Mouse (Mus musculus) splenic B cell, adult 2 months (primary cell): Measurements from ENCODE around the gene Rhbdd1.

Experiments
- DNase-seq: peaks from one replicate; pipeline ENCODE4 v3.0.0-alpha.2; 2011; ENCODE audit warnings: low read depth, low spot score
- H3K27me3 ChIP-seq: 2 replicates; pipeline ENCODE4 v1.6.1; 2012; ENCODE audit warnings: mild to moderate bottlenecking, low read length, moderate library complexity, mixed read lengths; ENCODE audit not compliant: control insufficient read depth, poor library complexity, insufficient read depth, severe bottlenecking
- H3K36me3 ChIP-seq: 2 replicates; pipeline ENCODE4 v1.6.1; 2012; ENCODE audit warnings: mild to moderate bottlenecking, low read length, moderate library complexity, mixed read lengths; ENCODE audit not compliant: control insufficient read depth, poor library complexity, insufficient read depth, severe bottlenecking

The Rhbdd1 gene

GRCm38 (mm10) chr1:82364468-82364867 lies 48.2 kb downstream of the Rhbdd1 start:
- DNase-seq, result no peak
- no peaks in the 10 kb centered on the region for H3K27me3 ChIP-seq
- 0 out of 2 replicates have a peak, but pooled peaks cover 2% of the 10 kb centered on the region for H3K36me3 ChIP-seq

- H3K36me3 ChIP-seq, result peaks cover 2% of the 10 kb centered on the region; the same call in 1 of the 2 replicates
- H3K27me3 ChIP-seq, result no peaks in the 10 kb centered on the region
- DNase-seq, result no peak
Observed at GRCm38 (mm10) chr1:82371636-82372428, 55.6 kb downstream of the Rhbdd1 start.

- DNase-seq, result no peak
- no peaks in the 10 kb centered on the region; the same call in 1 of the 2 replicates for H3K36me3 ChIP-seq
- H3K27me3 ChIP-seq, result no peaks in the 10 kb centered on the region
Observed at GRCm38 (mm10) chr1:82373924-82374323, 57.7 kb downstream of the Rhbdd1 start.

- Histone ChIP-seq H3K36me3 (no peaks in the 10 kb centered on the region; the same call in 1 of the 2 replicates), H3K27me3 (no peaks in the 10 kb centered on the region)
- no peak for DNase-seq
Observed at GRCm38 (mm10) chr1:82374831-82375358, 58.6 kb downstream of the Rhbdd1 start.

- no peaks in the 10 kb centered on the region; the same call in 1 of the 2 replicates for H3K36me3 ChIP-seq
- no peak for DNase-seq
- H3K27me3 ChIP-seq, result no peaks in the 10 kb centered on the region
Observed at GRCm38 (mm10) chr1:82375452-82375851, 59.2 kb downstream of the Rhbdd1 start.

- no peaks in the 10 kb centered on the region for H3K27me3 ChIP-seq
- peaks cover 6% of the 10 kb centered on the region; the same call in 1 of the 2 replicates for H3K36me3 ChIP-seq
- no peak for DNase-seq
Observed at GRCm38 (mm10) chr1:82381946-82382345, 65.7 kb downstream of the Rhbdd1 start.

GRCm38 (mm10) chr1:82384106-82384505 lies 67.9 kb downstream of the Rhbdd1 start:
- Histone ChIP-seq H3K27me3 (no peaks in the 10 kb centered on the region), H3K36me3 (0 out of 2 replicates have a peak, but pooled peaks cover 6% of the 10 kb centered on the region)
- no peak for DNase-seq

GRCm38 (mm10) chr1:82385054-82385453 lies 68.8 kb downstream of the Rhbdd1 start:
- Histone ChIP-seq H3K36me3 (0 out of 2 replicates have a peak, but pooled peaks cover 6% of the 10 kb centered on the region), H3K27me3 (no peaks in the 10 kb centered on the region)
- DNase-seq, result no peak

- Histone ChIP-seq H3K27me3 (no peaks in the 10 kb centered on the region), H3K36me3 (0 out of 2 replicates have a peak, but pooled peaks cover 6% of the 10 kb centered on the region)
- DNase-seq, result no peak
Observed at GRCm38 (mm10) chr1:82385827-82386230, 69.6 kb downstream of the Rhbdd1 start.

GRCm38 (mm10) chr1:82386814-82387771 lies 70.8 kb downstream of the Rhbdd1 start:
- H3K27me3 ChIP-seq, result no peaks in the 10 kb centered on the region
- DNase-seq, result no peak
- H3K36me3 ChIP-seq, result 0 out of 2 replicates have a peak, but pooled peaks cover 6% of the 10 kb centered on the region

- peak; percentile 35 for DNase-seq
- 0 out of 2 replicates have a peak, but pooled peaks cover 6% of the 10 kb centered on the region for H3K36me3 ChIP-seq
Observed at GRCm38 (mm10) chr1:82389371-82389770, 73.1 kb downstream of the Rhbdd1 start.

GRCm38 (mm10) chr1:82395371-82395770 lies 79.1 kb downstream of the Rhbdd1 start:
- DNase-seq, result no peak
- Histone ChIP-seq H3K36me3 (no peaks in the 10 kb centered on the region), H3K27me3 (no peaks in the 10 kb centered on the region)

More at GRCm38 (mm10) chr1:82389371-82389770, 73.1 kb downstream of the Rhbdd1 start:
- no peaks in the 10 kb centered on the region for H3K27me3 ChIP-seq

GRCm38 (mm10) chr1:82407786-82408185 lies 91.5 kb downstream of the Rhbdd1 start:
- Histone ChIP-seq H3K36me3 (no peaks in the 10 kb centered on the region), H3K27me3 (no peaks in the 10 kb centered on the region)
- DNase-seq, result no peak

GRCm38 (mm10) chr1:82409271-82409670 lies 93.0 kb downstream of the Rhbdd1 start:
- Histone ChIP-seq H3K27me3 (no peaks in the 10 kb centered on the region), H3K36me3 (no peaks in the 10 kb centered on the region)
- DNase-seq, result no peak
